ENCODE assay signal across 26 mouse cellular contexts in the genomic region with DNA sequence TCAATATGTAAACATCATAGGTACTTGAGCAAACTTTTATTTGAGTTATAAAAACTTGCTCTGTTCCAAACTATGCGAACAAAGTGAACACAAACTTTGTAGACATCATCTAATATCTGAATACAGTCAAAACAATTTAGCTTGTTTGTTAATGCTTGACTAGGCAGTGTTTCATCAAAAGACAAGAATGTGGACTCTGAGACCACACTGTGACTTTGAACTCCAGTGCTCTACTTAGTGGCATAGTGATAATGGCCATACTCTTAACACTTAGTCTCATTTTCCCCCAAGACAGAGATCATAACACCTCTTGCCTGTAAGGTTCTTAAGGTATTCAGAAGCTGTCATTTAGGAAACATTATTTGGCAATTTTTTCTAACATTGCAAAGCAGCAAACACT. TPM values are rescaled to one million over a fixed set of nuclear protein-coding genes. Genes with fewer than 3 reads are reported as not detected.
"Had no signal": no experiment of that assay in that cellular context is flagged by ENCODE, and none has a peak within 500 bp of the region (broad histone marks: within the 10 kb centered on the region; RNA-seq: fewer than 3 reads in every experiment).

No protein-coding gene starts in this region.

- H3K4me3 ChIP-seq: midbrain, embryonic 10.5 days; midbrain, embryonic 12.5 days; myocyte; neural tube, embryonic 13.5 days; neural tube, embryonic 15.5 days had no signal

- H3K36me3 ChIP-seq: midbrain, embryonic 10.5 days; midbrain, embryonic 12.5 days; neural tube, embryonic 13.5 days; neural tube, embryonic 15.5 days had no signal

- H3K9ac ChIP-seq: lung, embryonic 14.5 days; midbrain, embryonic 12.5 days; neural tube, embryonic 13.5 days; neural tube, embryonic 15.5 days had no signal

- H3K9me3 ChIP-seq: midbrain, embryonic 10.5 days; midbrain, embryonic 12.5 days; neural tube, embryonic 13.5 days; neural tube, embryonic 15.5 days had no signal

- H3K27me3 ChIP-seq: midbrain, embryonic 12.5 days; neural tube, embryonic 13.5 days; neural tube, embryonic 15.5 days had no signal

- H3K27ac ChIP-seq: midbrain, embryonic 10.5 days; midbrain, embryonic 12.5 days; neural tube, embryonic 13.5 days; neural tube, embryonic 15.5 days had no signal

- H3K4me1 ChIP-seq: midbrain, embryonic 10.5 days; midbrain, embryonic 12.5 days; neural tube, embryonic 13.5 days; neural tube, embryonic 15.5 days had no signal

- H3K4me2 ChIP-seq: lung, embryonic 14.5 days; midbrain, embryonic 12.5 days; neural tube, embryonic 13.5 days; neural tube, embryonic 15.5 days had no signal

- DNase-seq: lung, embryonic 14.5 days; lung, postnatal 10 days; lung, postnatal 4 days; midbrain, embryonic 14.5 days; retina, postnatal 1 day; right cerebral cortex, adult 18-20 months; right cerebral cortex, postnatal 25 days; right cerebral cortex, postnatal 4 days; spleen, adult 18-20 months; thymus, adult 18-20 months; thymus, postnatal 14 days; thymus, postnatal 36 days had no signal

- ATAC-seq: midbrain, embryonic 16.5 days had no signal

RNA-seq across cellular contexts. Expression of gene Folh1, which starts 15.0 kb away (rescaled TPM):
- total RNA-seq: megakaryocyte, adult 5-6 weeks; megakaryocyte-erythroid progenitor cell, adult 5-6 weeks had no signal
- polyA plus RNA-seq: lung, embryonic 14.5 days; midbrain, embryonic 12.5 days; myocyte; small intestine, adult 2 months; stomach, embryonic 14.5 days had no signal

RNA-seq across cellular contexts. Expression of gene Vmn2r77, which starts 34.1 kb away (rescaled TPM):
- total RNA-seq: megakaryocyte, adult 5-6 weeks; megakaryocyte-erythroid progenitor cell, adult 5-6 weeks had no signal
- polyA plus RNA-seq: lung, embryonic 14.5 days; lung, embryonic 16.5 days; midbrain, embryonic 10.5 days; midbrain, embryonic 12.5 days; midbrain, embryonic 14.5 days; midbrain, embryonic 16.5 days; myocyte; neural tube, embryonic 11.5 days; neural tube, embryonic 13.5 days; neural tube, embryonic 15.5 days; small intestine, adult 2 months; stomach, embryonic 14.5 days; stomach, embryonic 16.5 days; thymus, postnatal 0 days had no signal
